Mouse (Mus musculus) CH12.LX (cell line): ENCODE measurements around the gene Stk10. TPM values are rescaled to one million over a fixed set of nuclear protein-coding genes. Genes with fewer than 3 reads are reported as not detected.

ENCODE experiments used
- DNase-seq: peaks from one replicate; pipeline ENCODE4 v3.0.0-alpha.2; 2013; ENCODE audit errors: extremely low read depth
- H3K27ac ChIP-seq: 2 replicates; pipeline ENCODE4 v1.5.1; 2012; ENCODE audit warnings: low read depth, mild to moderate bottlenecking, control low read depth, moderate library complexity; ENCODE audit not compliant: insufficient read depth
- H3K27me3 ChIP-seq: replicated peaks from 2 replicates; pipeline ENCODE3; 2012; ENCODE audit warnings: inconsistent platforms
- H3K36me3 ChIP-seq, 2 experiments: replicated peaks in 1 of 2; 2 replicates each; pipeline versions ENCODE3 to v1.6.1; 2012; ENCODE audit warnings: inconsistent platforms in 1 of 2, low read length in 1 of 2, mild to moderate bottlenecking in 1 of 2, mixed read lengths in 1 of 2, moderate library complexity in 1 of 2; ENCODE audit not compliant: control insufficient read depth in 1 of 2, insufficient read depth in 1 of 2
- H3K4me1 ChIP-seq, 2 experiments: 2 replicates each; pipeline ENCODE4 v1.6.1; 2012; ENCODE audit warnings: inconsistent platforms in 1 of 2, moderate library complexity in 1 of 2; ENCODE audit not compliant: insufficient read depth in 2 of 2, control insufficient read depth in 1 of 2
- H3K4me2 ChIP-seq: 2 replicates; pipeline ENCODE4 v1.6.1; 2012; ENCODE audit warnings: low read depth, mild to moderate bottlenecking, control low read depth; ENCODE audit not compliant: poor library complexity, insufficient read depth, severe bottlenecking
- H3K4me3 ChIP-seq, 3 experiments: fragments of 150-350 bp in 1 of 3; sonication (generic) in 1 of 3; replicated peaks in 1 of 3; 2 replicates each; pipeline versions ENCODE3 to v1.5.1; 2011 to 2012; ENCODE audit warnings: low read depth in 2 of 3, low read length in 2 of 3, mild to moderate bottlenecking in 2 of 3, moderate library complexity in 2 of 3, control low read depth in 1 of 3, improper control_type of control experiment in 1 of 3, inconsistent platforms in 1 of 3, mixed read lengths in 1 of 3; ENCODE audit not compliant: poor library complexity in 1 of 3
- H3K79me2 ChIP-seq: replicated peaks from 2 replicates; pipeline ENCODE4 v1.6.1; 2012; ENCODE audit warnings: mild to moderate bottlenecking, moderate library complexity; ENCODE audit not compliant: control insufficient read depth, poor library complexity, insufficient read depth, severe bottlenecking; ENCODE audit errors: extremely low read depth
- H3K9ac ChIP-seq: 2 replicates; pipeline ENCODE4 v1.6.1; 2012; ENCODE audit warnings: low read depth, mild to moderate bottlenecking, control low read depth, moderate library complexity; ENCODE audit not compliant: insufficient read depth
- H3K9me3 ChIP-seq: replicated peaks from 2 replicates; pipeline ENCODE3; 2012; ENCODE audit warnings: low read length, inconsistent platforms, mixed read lengths
- BHLHE40 ChIP-seq: IDR thresholded peaks from 2 replicates; pipeline ENCODE4 v1.6.1; 2011; ENCODE audit warnings: mild to moderate bottlenecking, low read depth, low read length, improper control_type of control experiment
- CHD1 ChIP-seq: IDR thresholded peaks from 2 replicates; pipeline ENCODE4 v1.6.1; 2012; ENCODE audit warnings: low read depth, low read length, improper control_type of control experiment, inconsistent platforms
- CHD2 ChIP-seq: IDR thresholded peaks from 2 replicates; pipeline ENCODE4 v1.6.1; 2011; ENCODE audit warnings: low read length, improper control_type of control experiment
- CTCF ChIP-seq, 2 experiments: IDR thresholded peaks in 1 of 2; conservative IDR thresholded peaks in 1 of 2; 2 replicates each; pipeline ENCODE4 v1.5.1; 2011 to 2012; ENCODE audit warnings: low read depth in 2 of 2, low read length in 2 of 2, improper control_type of control experiment in 1 of 2, inconsistent platforms in 1 of 2, mild to moderate bottlenecking in 1 of 2, moderate library complexity in 1 of 2
- ELF1 ChIP-seq: IDR thresholded peaks from 2 replicates; pipeline ENCODE4 v1.6.1; 2014; ENCODE audit warnings: low read depth, mild to moderate bottlenecking, inconsistent platforms, low read length, improper control_type of control experiment
- EP300 ChIP-seq: IDR thresholded peaks from 2 replicates; pipeline ENCODE4 v1.6.1; 2011; ENCODE audit warnings: low read length, improper control_type of control experiment
- ETS1 ChIP-seq: conservative IDR thresholded peaks from 2 replicates; pipeline ENCODE4 v1.6.1; 2012; ENCODE audit warnings: low read depth, mild to moderate bottlenecking, inconsistent platforms, low read length, improper control_type of control experiment, moderate library complexity
- GABPA ChIP-seq: IDR thresholded peaks from 2 replicates; pipeline ENCODE4 v1.6.1; 2012; ENCODE audit warnings: low read depth, low read length, improper control_type of control experiment, inconsistent platforms; ENCODE audit not compliant: insufficient replicate concordance
- HCFC1 ChIP-seq: IDR thresholded peaks from 2 replicates; pipeline ENCODE4 v1.6.1; 2012; ENCODE audit warnings: low read depth, mild to moderate bottlenecking, inconsistent platforms, low read length, improper control_type of control experiment
- IRF4 ChIP-seq: IDR thresholded peaks from 2 replicates; pipeline ENCODE4 v1.6.1; 2014; ENCODE audit warnings: low read depth, mild to moderate bottlenecking, inconsistent platforms, low read length, improper control_type of control experiment
- KAT2A ChIP-seq: IDR thresholded peaks from 2 replicates; pipeline ENCODE4 v1.6.1; 2012; ENCODE audit warnings: low read length, improper control_type of control experiment, inconsistent platforms; ENCODE audit not compliant: insufficient replicate concordance
- MAX ChIP-seq: IDR thresholded peaks from 2 replicates; pipeline ENCODE4 v1.6.1; 2011; ENCODE audit warnings: low read length, improper control_type of control experiment
- MAZ ChIP-seq: IDR thresholded peaks from 2 replicates; pipeline ENCODE4 v1.6.1; 2012; ENCODE audit warnings: low read depth, mild to moderate bottlenecking, inconsistent platforms, low read length, improper control_type of control experiment, moderate library complexity
- MEF2A ChIP-seq: IDR thresholded peaks from 2 replicates; pipeline ENCODE4 v1.6.1; 2014; ENCODE audit warnings: low read depth, mild to moderate bottlenecking, inconsistent platforms, low read length, improper control_type of control experiment, borderline replicate concordance
- MYC ChIP-seq: IDR thresholded peaks from 2 replicates; pipeline ENCODE4 v1.6.1; 2011; ENCODE audit warnings: low read depth, mild to moderate bottlenecking, improper control_type of control experiment, low read length
- NELFE ChIP-seq: IDR thresholded peaks from 2 replicates; pipeline ENCODE4 v1.6.1; 2011; ENCODE audit warnings: low read depth, low read length, improper control_type of control experiment
- PAX5 ChIP-seq: IDR thresholded peaks from 2 replicates; pipeline ENCODE4 v1.6.1; 2012; ENCODE audit warnings: low read length, inconsistent platforms, mixed read lengths
- POLR2A ChIP-seq: IDR thresholded peaks from 2 replicates; pipeline ENCODE4 v1.6.1; 2011; ENCODE audit warnings: low read depth, mild to moderate bottlenecking, improper control_type of control experiment, low read length
- RAD21 ChIP-seq: IDR thresholded peaks from 2 replicates; pipeline ENCODE4 v1.6.1; 2011; ENCODE audit warnings: low read depth, mild to moderate bottlenecking, low read length, improper control_type of control experiment, moderate library complexity
- RCOR1 ChIP-seq: conservative IDR thresholded peaks from 2 replicates; pipeline ENCODE4 v1.6.1; 2012; ENCODE audit warnings: low read depth, mild to moderate bottlenecking, inconsistent platforms, low read length, improper control_type of control experiment
- SIN3A ChIP-seq: IDR thresholded peaks from 2 replicates; pipeline ENCODE4 v1.6.1; 2012; ENCODE audit warnings: low read length, improper control_type of control experiment, inconsistent platforms
- TBP ChIP-seq: conservative IDR thresholded peaks from 2 replicates; pipeline ENCODE4 v1.6.1; 2011; ENCODE audit warnings: low read depth, low read length, improper control_type of control experiment
- TCF12 ChIP-seq: IDR thresholded peaks from 2 replicates; pipeline ENCODE4 v1.6.1; 2014; ENCODE audit warnings: low read depth, mild to moderate bottlenecking, inconsistent platforms, low read length, improper control_type of control experiment
- UBTF ChIP-seq: IDR thresholded peaks from 2 replicates; pipeline ENCODE4 v1.6.1; 2012; ENCODE audit warnings: low read depth, mild to moderate bottlenecking, inconsistent platforms, low read length, improper control_type of control experiment, moderate library complexity
- USF1 ChIP-seq: IDR thresholded peaks from 2 replicates; pipeline ENCODE4 v1.6.1; 2014; ENCODE audit warnings: low read depth, mild to moderate bottlenecking, inconsistent platforms, low read length, improper control_type of control experiment
- USF2 ChIP-seq: conservative IDR thresholded peaks from 2 replicates; pipeline ENCODE4 v1.6.1; 2011; ENCODE audit warnings: low read depth, low read length, improper control_type of control experiment
- ZC3H11A ChIP-seq: IDR thresholded peaks from 2 replicates; pipeline ENCODE4 v1.6.1; 2012; ENCODE audit warnings: low read depth, mild to moderate bottlenecking, inconsistent platforms, low read length, improper control_type of control experiment
- ZMIZ1 ChIP-seq: IDR thresholded peaks from 2 replicates; pipeline ENCODE4 v1.6.1; 2012; ENCODE audit warnings: low read depth, mild to moderate bottlenecking, inconsistent platforms, low read length, improper control_type of control experiment
- ZNF384 ChIP-seq: IDR thresholded peaks from 2 replicates; pipeline ENCODE4 v1.6.1; 2012; ENCODE audit warnings: low read depth, low read length, improper control_type of control experiment, inconsistent platforms
- dilution Hi-C: fragments of 300-500 bp; cut with MboI; formaldehyde crosslinking; loops from 2 replicates; pipeline ENCODE4 v1.14.3; 2020; ENCODE audit warnings: low sequenced_read_pairs; ENCODE audit not compliant: extremely low pct_unique_long_range_greater_than_20kb, extremely low pct_ligation_motif_present
- in situ Hi-C: fragments of 300-500 bp; cut with MboI; formaldehyde crosslinking; loops from 3 replicates; pipeline ENCODE4 v1.14.3; 2019; ENCODE audit warnings: low sequenced_read_pairs, low pct_ligation_motif_present, low pct_unique_long_range_greater_than_20kb, mixed read lengths
- polyA plus RNA-seq: library from polyadenylated mRNA; unstranded; fragments of >175 nt; gene quantifications from 2 replicates; pipeline ENCODE4 v1.2.1, GENCODE M21; 2012; ENCODE audit warnings: low read depth; ENCODE audit not compliant: insufficient read length
- total RNA-seq, 2 experiments: library from RNA; depleted of rRNA; stranded (reverse); fragments of 300-350 nt in 1 of 2; fragments of >200 nt in 1 of 2; gene quantifications; 2 replicates each; pipeline ENCODE4 v1.2.3; 2012 to 2014

Gene Stk10
- total and polyA plus RNA-seq, 3 experiments, result 20.0 to 40.3 (median 23.2) TPM

- peaks cover 64 to 94% of the 10 kb centered on the region in 2 experiments for H3K4me1 ChIP-seq
- H3K36me3 ChIP-seq, result peaks cover 8 to 45% of the 10 kb centered on the region in 2 experiments
- H3K4me2 ChIP-seq, result peak overlapping the region; percentile 51; the same call in 1 of the 2 replicates
- TF ChIP-seq RCOR1 (no peak), MAX (peak; percentile 93), HCFC1 (peak; percentile 10; the same call in 1 of the 2 replicates), EP300 (peak; percentile 28; the same call in 1 of the 2 replicates), ELF1 (peak; percentile 68), TBP (no peak), MAZ (peak; percentile 85), CHD2 (peak; percentile 8; the same call in 1 of the 2 replicates), ZMIZ1 (no peak), GABPA (no peak), POLR2A (no peak), RAD21 (no peak; the same call in 1 of the 2 replicates), ZNF384 (peak; percentile 92), UBTF (no peak), SIN3A (no peak), ZC3H11A (no peak), CHD1 (no peak), KAT2A (no peak), BHLHE40 (peak; percentile 99), IRF4 (peak; percentile 54; the same call in 1 of the 2 replicates), ETS1 (peak; percentile 95), TCF12 (peak; percentile 71), NELFE (no peak), CTCF (conservative IDR thresholded peaks at IDR 0.05 in 1 of 2, IDR thresholded peaks at IDR 0.05 in 1 of 2; ENCODE audit: low read depth in 2 of 2, low read length in 2 of 2) (no peak), USF2 (peak; percentile 80), MEF2A (peak; percentile 56; the same call in 1 of the 2 replicates), MYC (0 out of 2 replicates have a peak, but pooled peaks have one; percentile 30), PAX5 (no peak), USF1 (peak; percentile 89)
- H3K27me3 ChIP-seq, result no peaks in the 10 kb centered on the region
- dilution Hi-C loops (no loop called here), in situ Hi-C loops (no loop called here)
- peak; percentile 92 for DNase-seq
- H3K79me2 ChIP-seq, result no peaks in the 10 kb centered on the region
- no peak overlapping the region for H3K27ac ChIP-seq
- no peaks in the 10 kb centered on the region for H3K9me3 ChIP-seq
- no peak overlapping the region for H3K9ac ChIP-seq
- H3K4me3 ChIP-seq, result no peak overlapping the region
Observed at GRCm38 (mm10) chr11:32562706-32563105, 29.6 kb downstream of the Stk10 start.
